Mouse (Mus musculus): ENCODE results near the gene Slc25a33.

- TF ChIP-seq CTCF (IDR thresholded peaks at IDR 0.05; ENCODE audit: borderline replicate concordance, control insufficient read depth, extremely low read depth, insufficient read depth, low read length, poor library complexity): peak; percentile 69; the same call in 1 of the 2 replicates
- TF ChIP-seq POLR2A (IDR thresholded peaks at IDR 0.05; ENCODE audit: control insufficient read depth, extremely low read depth, insufficient read depth, low read length, poor library complexity): no peak
Measured at GRCm38 (mm10) chr4:149723855-149724731, 50.0 kb downstream of the Slc25a33 start.

All from thymus, adult 2 months (tissue).